Mouse (Mus musculus) cerebellum, adult 9-11 months (tissue): ENCODE results near the gene Rab3ip.
A peak's percentile ranks its signal among the peaks of the same experiment; 100 is the strongest.

Experiments used
- DNase-seq: peaks from one replicate; pipeline ENCODE4 v3.0.0; 2022

Rab3ip gene

GRCm38 (mm10) chr10:116916581-116916980, 34.0 kb downstream of the Rab3ip start:
- DNase-seq: no peak

- DNase-seq: no peak
These were observed 35.3 kb downstream of the Rab3ip start for GRCm38 (mm10) chr10:116915286-116915685.

- no peak for DNase-seq
These were observed 36.0 kb downstream of the Rab3ip start for GRCm38 (mm10) chr10:116914586-116914985.

GRCm38 (mm10) chr10:116913647-116914273, 36.8 kb downstream of the Rab3ip start:
- no peak for DNase-seq

- no peak for DNase-seq
These were observed 37.7 kb downstream of the Rab3ip start for GRCm38 (mm10) chr10:116912850-116913249.

- DNase-seq: no peak
These were observed 41.5 kb downstream of the Rab3ip start for GRCm38 (mm10) chr10:116908901-116909642.

GRCm38 (mm10) chr10:116906794-116907193, 43.8 kb downstream of the Rab3ip start:
- DNase-seq: no peak

GRCm38 (mm10) chr10:116904503-116904908, 46.1 kb downstream of the Rab3ip start:
- DNase-seq: no peak

GRCm38 (mm10) chr10:116896336-116897177, 54.0 kb downstream of the Rab3ip start, which contains the start of gene Myrfl:
Gene Myrfl, minus strand, starts transcription at chr10:116896919.
- DNase-seq: no peak

- no peak for DNase-seq
These were observed 55.3 kb downstream of the Rab3ip start for GRCm38 (mm10) chr10:116895108-116895833.

- DNase-seq: no peak
These were observed 56.0 kb downstream of the Rab3ip start for GRCm38 (mm10) chr10:116894540-116894939.

- DNase-seq: peak; percentile 75
These were observed 56.8 kb downstream of the Rab3ip start for GRCm38 (mm10) chr10:116893753-116894152.

GRCm38 (mm10) chr10:116890587-116890986, 60.0 kb downstream of the Rab3ip start:
- no peak for DNase-seq

- no peak for DNase-seq
These were observed 66.0 kb downstream of the Rab3ip start for GRCm38 (mm10) chr10:116884552-116884951.

- DNase-seq: no peak
These were observed 67.0 kb downstream of the Rab3ip start for GRCm38 (mm10) chr10:116883531-116883930.

GRCm38 (mm10) chr10:116877436-116877835, 73.1 kb downstream of the Rab3ip start:
- DNase-seq: peak; percentile 90

- no peak for DNase-seq
These were observed 76.1 kb downstream of the Rab3ip start for GRCm38 (mm10) chr10:116874490-116874889.

- DNase-seq: no peak
These were observed 78.6 kb downstream of the Rab3ip start for GRCm38 (mm10) chr10:116872016-116872410.

GRCm38 (mm10) chr10:116871329-116872015, 79.1 kb downstream of the Rab3ip start:
- peak; percentile 97 for DNase-seq

GRCm38 (mm10) chr10:116870819-116871218, 79.8 kb downstream of the Rab3ip start:
- DNase-seq: no peak
